Mouse (Mus musculus) layer of hippocampus, adult 2 months (tissue): ENCODE measurements around the gene Zfyve21. TPM values are rescaled to one million over a fixed set of nuclear protein-coding genes. Genes with fewer than 3 reads are reported as not detected.

Experiments
- DNase-seq, 2 experiments: peaks; one replicate each; pipeline ENCODE4 v3.0.0; 2022; ENCODE audit warnings: low spot score in 2 of 2
- H3K27ac ChIP-seq: fragments of 200-600 bp; 2 replicates; pipeline ENCODE4 v1.8.1; 2022
- H3K4me3 ChIP-seq: fragments of 200-600 bp; 2 replicates; pipeline ENCODE4 v1.8.1; 2022; ENCODE audit warnings: mild to moderate bottlenecking
- CTCF ChIP-seq: fragments of 200-600 bp; conservative IDR thresholded peaks from 2 replicates; pipeline ENCODE4 v1.8.1; 2022; ENCODE audit warnings: antibody characterized with exemption, mild to moderate bottlenecking, moderate library complexity
- total RNA-seq, 2 experiments: library from RNA; stranded (reverse); gene quantifications; 2 replicates each; pipeline ENCODE4 v1.2.3; 2021

Gene Zfyve21
- total RNA-seq, 2 experiments from 2014 or later, result 20.0 to 20.6 TPM

GRCm38 (mm10) chr12:111870811-111871210, 56.8 kb downstream of the Zfyve21 start:
- H3K4me3 ChIP-seq, result no peak overlapping the region
- no peak for DNase-seq
- no peak for TF ChIP-seq CTCF
- no peak overlapping the region for H3K27ac ChIP-seq

DNA sequence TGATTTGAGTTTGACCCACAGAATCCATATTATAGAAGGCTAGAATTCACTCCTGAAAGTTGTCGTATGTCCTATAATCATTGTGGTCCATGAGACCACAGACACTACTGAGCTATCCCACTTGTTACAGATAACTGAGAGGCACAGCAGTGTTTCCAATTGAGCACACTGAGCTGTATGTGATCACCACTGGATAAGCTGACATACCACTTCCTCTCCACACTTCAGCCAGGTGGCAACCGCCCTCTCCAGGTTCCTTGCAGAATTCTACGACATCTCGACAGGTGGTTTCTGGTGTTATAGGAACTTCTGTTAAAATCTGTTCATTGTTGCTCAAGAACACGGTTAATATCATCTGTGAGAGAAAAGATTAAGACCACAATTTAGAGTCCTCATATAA, 58.1 kb downstream of the Zfyve21 start:
- DNase-seq, result no peak
- Histone ChIP-seq H3K27ac (no peak overlapping the region), H3K4me3 (no peak overlapping the region)
- TF ChIP-seq CTCF, result no peak

DNA sequence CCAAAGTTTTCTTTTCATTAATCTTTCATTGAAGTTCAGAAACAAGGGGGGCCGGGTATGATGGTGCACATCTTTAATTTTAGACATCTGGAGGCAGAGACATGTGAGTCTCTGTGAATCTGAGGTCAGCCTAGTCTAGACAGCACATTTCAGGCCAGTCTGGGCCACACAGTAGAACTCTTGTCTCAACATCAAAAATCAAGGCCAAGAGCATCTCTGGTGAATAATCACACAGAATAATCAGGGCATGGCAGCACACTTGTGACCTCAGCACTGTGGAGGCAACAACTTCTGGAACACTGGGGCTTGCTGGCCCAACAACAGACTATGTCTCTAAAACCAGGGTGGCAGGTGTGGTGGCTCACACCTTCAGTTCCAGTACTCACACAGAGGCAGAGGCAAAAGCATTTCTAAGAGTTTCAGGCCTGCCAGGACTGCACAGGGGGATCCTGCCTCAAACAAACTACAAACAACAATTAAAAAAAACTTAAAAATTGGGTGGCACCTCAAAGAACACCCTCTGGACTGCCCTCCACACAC, 60.7 kb downstream of the Zfyve21 start:
- no peak overlapping the region for H3K4me3 ChIP-seq
- no peak for TF ChIP-seq CTCF
- no peak overlapping the region for H3K27ac ChIP-seq
- no peak for DNase-seq

DNA sequence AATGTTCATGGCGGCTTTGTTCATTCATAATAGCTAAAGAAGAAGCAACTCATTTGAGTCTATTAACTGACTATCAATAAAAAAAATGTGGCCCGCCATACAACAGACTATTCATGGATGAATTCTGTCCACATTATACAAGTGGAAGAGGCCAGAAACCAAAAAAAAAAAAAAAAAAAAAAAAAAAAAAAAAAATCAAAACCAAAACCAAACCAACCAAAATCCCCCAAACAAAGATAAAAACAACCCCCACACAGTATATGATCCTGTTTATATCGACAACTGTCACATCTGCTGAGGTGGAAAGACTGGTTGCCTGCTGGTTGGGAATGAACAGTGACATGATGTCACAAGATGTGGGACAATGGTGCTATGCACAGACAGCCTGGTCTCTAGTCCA, 61.5 kb downstream of the Zfyve21 start:
- no peak for TF ChIP-seq CTCF
- no peak for DNase-seq
- Histone ChIP-seq H3K4me3 (no peak overlapping the region), H3K27ac (no peak overlapping the region)

- TF ChIP-seq CTCF, result peak; percentile 87
- DNase-seq, result peak; percentile 65 to 86
- H3K4me3 ChIP-seq, result no peak overlapping the region
- H3K27ac ChIP-seq, result 0 out of 2 replicates have a peak overlapping the region, but pooled peaks have one; percentile 29
Observed at GRCm38 (mm10) chr12:111878213-111878612, 64.2 kb downstream of the Zfyve21 start.

Other genes starting within 250 kb of the Zfyve21 start
- gene Mark3, start 239.6 kb upstream of the Zfyve21 start, total RNA-seq, result 100 to 1,000 TPM; 108 to 110 TPM
- gene Ckb, start 141.8 kb upstream of the Zfyve21 start, total RNA-seq, result 1,000 to 10,000 TPM; 1,228 to 1,237 TPM
- gene Trmt61a, start 136.1 kb upstream of the Zfyve21 start, total RNA-seq, result 10 to 100 TPM; 16.7 to 18.0 TPM
- 10 to 100 TPM; 50.6 to 50.9 TPM for gene Bag5, start 100.9 kb upstream of the Zfyve21 start, total RNA-seq
- 10 to 100 TPM; 35.7 to 36.8 TPM for gene Apopt1, start 100.9 kb upstream of the Zfyve21 start, total RNA-seq
- gene Klc1, start 55.3 kb upstream of the Zfyve21 start, total RNA-seq, result 100 to 1,000 TPM; 654 to 684 TPM
- gene Xrcc3, start 297 bp upstream of the Zfyve21 start, total RNA-seq, result 1 to 10 TPM; 3.2 to 4.2 TPM
- 100 to 1,000 TPM; 101 to 106 TPM for gene Ppp1r13b, start 93.9 kb downstream of the Zfyve21 start, total RNA-seq
- 100 to 1,000 TPM; 331 to 353 TPM for gene Atp5mpl, start 152.8 kb downstream of the Zfyve21 start, total RNA-seq
- gene Tdrd9, start 157.4 kb downstream of the Zfyve21 start, total RNA-seq, result under 1 TPM in 1 of 2 experiments, not detected in 1; 0.44 TPM
- not detected for gene Rd3l, start 167.1 kb downstream of the Zfyve21 start, total RNA-seq